Mouse (Mus musculus): ENCODE measurements at regions not wholly inside any gene's neighbourhood (a gene's known extent, or its start where the extent isn't known, plus 50 kb on each side); places are given as distances from the start of the nearest gene placed in this dataset.

GRCm38 (mm10) chr12:58443007-58443406 lies 173.9 kb upstream of the Clec14a start:
- no peak for DNase-seq (ENCODE audit: low spot score in 2 of 2)

GRCm38 (mm10) chr12:58441962-58442361 lies 172.9 kb upstream of the Clec14a start:
- no peak for DNase-seq (ENCODE audit: low spot score in 2 of 2)

GRCm38 (mm10) chr12:58440666-58441065 lies 171.6 kb upstream of the Clec14a start:
- DNase-seq (ENCODE audit: low spot score in 2 of 2): no peak

- DNase-seq (ENCODE audit: low spot score in 2 of 2): no peak
These were observed 167.9 kb upstream of the Clec14a start for GRCm38 (mm10) chr12:58437031-58437430.

GRCm38 (mm10) chr12:58434504-58434903 lies 165.4 kb upstream of the Clec14a start:
- DNase-seq (ENCODE audit: low spot score in 2 of 2): no peak

GRCm38 (mm10) chr12:58429929-58430328 lies 160.8 kb upstream of the Clec14a start:
- no peak for DNase-seq (ENCODE audit: low spot score in 2 of 2)

- no peak for DNase-seq (ENCODE audit: low spot score in 2 of 2)
These were observed 157.7 kb upstream of the Clec14a start for GRCm38 (mm10) chr12:58426758-58427157.

GRCm38 (mm10) chr12:58425961-58426360 lies 156.9 kb upstream of the Clec14a start:
- DNase-seq (ENCODE audit: low spot score in 2 of 2): no peak

GRCm38 (mm10) chr12:58423581-58423980 lies 154.5 kb upstream of the Clec14a start:
- no peak for DNase-seq (ENCODE audit: low spot score in 2 of 2)

- DNase-seq (ENCODE audit: low spot score in 2 of 2): no peak
These were observed 132.8 kb upstream of the Clec14a start for GRCm38 (mm10) chr12:58401904-58402303.

- no peak for DNase-seq (ENCODE audit: low spot score in 2 of 2)
These were observed 91.2 kb upstream of the Clec14a start for GRCm38 (mm10) chr12:58360258-58360657.

- DNase-seq (ENCODE audit: low spot score in 2 of 2): no peak
These were observed 65.1 kb upstream of the Clec14a start for GRCm38 (mm10) chr12:58334163-58334562.

GRCm38 (mm10) chr12:58329913-58330312 lies 60.8 kb upstream of the Clec14a start:
- DNase-seq (ENCODE audit: low spot score in 2 of 2): no peak

GRCm38 (mm10) chr12:58323953-58324352 lies 54.9 kb upstream of the Clec14a start:
- no peak for DNase-seq (ENCODE audit: low spot score in 2 of 2)
